Mouse (Mus musculus) splenic B cell, adult 2 months (primary cell): Measurements from ENCODE around the gene Rbpms2.
"Not testable (repeated sequence)": the region's sequence is repeated elsewhere in the genome, so short reads cannot be mapped to it uniquely, and the experiment has no call there.

Source experiments
- DNase-seq: peaks from one replicate; pipeline ENCODE4 v3.0.0-alpha.2; 2011; ENCODE audit warnings: low read depth, low spot score
- H3K27me3 ChIP-seq: 2 replicates; pipeline ENCODE4 v1.6.1; 2012; ENCODE audit warnings: mild to moderate bottlenecking, low read length, moderate library complexity, mixed read lengths; ENCODE audit not compliant: control insufficient read depth, poor library complexity, insufficient read depth, severe bottlenecking
- H3K36me3 ChIP-seq: 2 replicates; pipeline ENCODE4 v1.6.1; 2012; ENCODE audit warnings: mild to moderate bottlenecking, low read length, moderate library complexity, mixed read lengths; ENCODE audit not compliant: control insufficient read depth, poor library complexity, insufficient read depth, severe bottlenecking

Rbpms2 gene

GRCm38 (mm10) chr9:65636926-65637325 lies 7.5 kb downstream of the Rbpms2 start:
- Histone ChIP-seq H3K27me3 (peaks cover 3% of the 10 kb centered on the region; the same call in 1 of the 2 replicates), H3K36me3 (no peaks in the 10 kb centered on the region)
- no peak for DNase-seq

- DNase-seq, result no peak
- Histone ChIP-seq H3K27me3 (no peaks in the 10 kb centered on the region), H3K36me3 (no peaks in the 10 kb centered on the region)
Measured at GRCm38 (mm10) chr9:65639065-65639464, 9.6 kb downstream of the Rbpms2 start.

GRCm38 (mm10) chr9:65640838-65641410 lies 11.5 kb downstream of the Rbpms2 start:
- no peak for DNase-seq
- no peaks in the 10 kb centered on the region for H3K36me3 ChIP-seq
- H3K27me3 ChIP-seq, result no peaks in the 10 kb centered on the region

DNA sequence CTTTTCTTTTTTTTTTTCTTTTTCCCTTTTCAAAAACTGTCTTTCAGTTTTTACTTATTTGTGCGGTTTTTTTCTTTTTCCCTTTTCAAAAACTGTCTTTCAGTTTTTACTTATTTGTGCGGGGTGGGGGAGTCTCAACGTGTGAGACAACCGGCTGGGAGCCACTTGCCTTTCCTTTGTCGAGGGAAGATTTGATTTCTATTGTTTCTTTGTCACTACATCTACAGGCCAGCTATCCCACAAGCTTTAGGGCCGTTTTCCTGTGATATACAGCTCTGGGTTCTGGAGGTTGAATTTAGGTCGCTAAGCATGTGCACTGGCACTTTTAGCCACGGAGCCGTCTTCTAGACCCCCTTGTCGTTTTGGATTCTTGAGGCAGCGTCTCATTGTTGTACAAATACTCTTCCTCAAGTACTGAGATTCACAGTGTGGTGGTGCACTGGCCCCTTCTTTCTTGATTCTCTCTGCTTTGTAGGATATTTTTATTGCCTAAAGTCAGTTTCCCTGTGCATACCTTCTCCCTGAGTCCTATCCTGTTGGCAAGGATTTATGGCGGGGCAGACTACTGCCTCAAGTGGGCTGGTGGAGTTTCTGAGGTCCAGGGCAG lies 12.1 kb downstream of the Rbpms2 start:
- no peak for DNase-seq
- no peaks in the 10 kb centered on the region for H3K36me3 ChIP-seq

GRCm38 (mm10) chr9:65642546-65642945 lies 13.1 kb downstream of the Rbpms2 start:
- no peaks in the 10 kb centered on the region for H3K27me3 ChIP-seq
- no peak for DNase-seq
- H3K36me3 ChIP-seq, result no peaks in the 10 kb centered on the region

More for the DNA sequence above, 12.1 kb downstream of the Rbpms2 start:
- no peaks in the 10 kb centered on the region for H3K27me3 ChIP-seq

DNA sequence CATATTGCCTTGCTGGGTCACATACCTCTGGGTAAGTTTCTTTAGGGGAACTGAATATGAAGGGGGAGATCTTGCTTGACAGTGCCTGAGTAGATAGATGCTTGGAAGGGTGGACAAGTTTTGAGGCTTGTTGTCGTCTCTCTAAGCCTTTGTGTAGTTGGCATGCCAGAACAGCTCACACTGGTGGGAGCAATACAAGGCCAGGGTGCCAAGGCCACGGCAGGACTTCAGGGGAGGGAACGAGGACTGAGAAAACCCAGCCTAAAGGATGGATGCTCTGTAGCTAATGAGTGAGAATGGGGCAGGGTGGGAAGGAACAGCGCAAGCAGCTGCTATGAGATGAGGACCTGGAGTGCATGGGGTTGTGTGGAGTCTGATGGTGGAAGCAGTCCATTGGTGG lies 15.5 kb downstream of the Rbpms2 start:
- Histone ChIP-seq H3K36me3 (no peaks in the 10 kb centered on the region), H3K27me3 (no peaks in the 10 kb centered on the region)
- no peak for DNase-seq

DNA sequence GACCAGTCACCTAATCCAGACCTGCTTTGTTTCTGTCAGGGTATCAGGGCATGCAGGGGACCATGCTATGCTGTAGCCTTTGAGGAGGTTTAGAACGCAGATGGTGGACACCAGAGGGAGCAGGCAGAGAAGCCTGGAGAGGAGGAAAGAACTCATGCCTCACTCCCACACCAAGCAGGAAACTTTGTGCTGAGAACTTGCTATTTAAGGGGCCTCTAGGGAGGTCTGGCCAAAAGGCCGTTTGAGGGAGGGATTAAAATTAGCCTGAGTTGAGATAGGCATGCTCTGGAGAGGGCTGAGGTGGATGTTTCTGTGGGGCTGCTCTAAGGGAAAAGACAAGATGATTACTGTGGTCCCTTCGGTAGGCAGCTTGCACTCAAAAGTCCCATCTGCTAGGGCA lies 16.5 kb downstream of the Rbpms2 start:
- no peaks in the 10 kb centered on the region for H3K27me3 ChIP-seq
- DNase-seq, result no peak
- H3K36me3 ChIP-seq, result no peaks in the 10 kb centered on the region

DNA sequence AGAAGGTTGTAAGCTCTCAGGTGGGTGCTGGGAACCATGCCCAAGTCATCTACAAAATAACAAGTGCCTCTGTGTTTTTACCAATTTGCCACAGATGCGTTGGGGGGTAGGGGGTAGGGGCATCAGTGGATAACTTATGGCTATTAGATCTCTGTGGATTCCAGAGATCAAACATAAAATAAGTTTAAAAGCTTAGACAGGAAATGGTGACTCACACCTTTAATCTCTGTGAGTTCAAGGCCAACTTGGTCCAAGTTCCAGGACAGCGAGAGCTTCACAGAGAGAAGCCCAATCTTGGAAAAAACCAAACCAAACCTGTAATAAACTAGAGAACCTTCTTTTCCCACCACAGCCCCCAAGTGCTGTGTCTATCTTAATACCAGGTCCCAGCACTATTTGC lies 17.3 kb downstream of the Rbpms2 start:
- DNase-seq, result no peak
- Histone ChIP-seq H3K27me3 (no peaks in the 10 kb centered on the region), H3K36me3 (no peaks in the 10 kb centered on the region)

DNA sequence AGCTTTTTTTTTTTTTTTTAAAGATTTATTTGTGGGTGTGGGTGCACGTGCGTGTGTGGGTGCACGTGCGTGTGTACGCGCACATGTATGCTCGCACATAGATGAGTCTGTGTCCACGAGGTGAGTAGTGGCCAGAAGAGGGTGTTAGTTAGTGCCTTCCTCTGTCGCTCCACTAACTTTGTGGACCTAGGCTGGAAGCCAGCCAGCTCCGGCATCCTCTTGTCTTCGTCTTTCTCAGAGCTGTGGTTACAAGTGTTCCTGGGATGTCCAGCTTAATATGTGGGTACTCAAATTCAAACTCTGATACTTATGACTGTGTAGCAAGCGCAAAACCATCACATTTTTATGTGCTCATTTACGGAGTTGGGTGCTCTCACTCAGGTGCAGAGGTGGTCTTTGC lies 19.3 kb downstream of the Rbpms2 start:
- Histone ChIP-seq H3K36me3 (no peaks in the 10 kb centered on the region), H3K27me3 (no peaks in the 10 kb centered on the region)
- DNase-seq, result no peak

GRCm38 (mm10) chr9:65649997-65650396 lies 20.5 kb downstream of the Rbpms2 start:
- DNase-seq, result no peak
- Histone ChIP-seq H3K36me3 (no peaks in the 10 kb centered on the region), H3K27me3 (no peaks in the 10 kb centered on the region)

GRCm38 (mm10) chr9:65651957-65652356 lies 22.5 kb downstream of the Rbpms2 start:
- DNase-seq, result not testable (repeated sequence)

GRCm38 (mm10) chr9:65653741-65654140 lies 24.3 kb downstream of the Rbpms2 start:
- no peaks in the 10 kb centered on the region for H3K27me3 ChIP-seq
- DNase-seq, result no peak
- no peaks in the 10 kb centered on the region for H3K36me3 ChIP-seq

More at GRCm38 (mm10) chr9:65651957-65652356, 22.5 kb downstream of the Rbpms2 start:
- not testable (repeated sequence) for H3K27me3 ChIP-seq, H3K36me3 ChIP-seq

DNA sequence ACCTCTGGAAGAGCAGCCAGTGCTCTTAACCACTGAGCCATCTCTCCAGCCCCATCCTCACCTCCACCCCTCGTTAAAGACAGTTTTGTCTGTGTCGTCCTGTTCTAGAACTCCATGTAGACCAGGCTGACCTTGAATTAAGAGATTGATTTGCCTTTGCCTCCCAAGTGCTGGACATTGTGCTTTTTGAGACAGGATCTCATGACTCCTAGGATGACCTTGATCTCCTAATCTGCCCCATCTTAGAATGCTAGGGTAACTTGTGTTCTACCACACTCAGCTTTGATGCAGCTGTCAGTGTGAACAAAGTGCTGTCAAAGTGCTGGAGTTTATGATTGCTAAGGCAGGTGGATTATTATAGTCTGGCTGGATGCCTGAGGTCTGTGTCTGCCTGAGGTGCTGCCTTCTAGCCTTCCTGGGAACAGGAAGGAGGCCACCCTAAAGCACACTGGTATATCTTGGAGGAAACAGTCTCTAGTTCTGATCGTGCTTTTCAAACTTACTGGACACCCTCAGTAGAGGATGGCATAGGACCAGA lies 25.3 kb downstream of the Rbpms2 start:
- H3K27me3 ChIP-seq, result no peaks in the 10 kb centered on the region
- H3K36me3 ChIP-seq, result no peaks in the 10 kb centered on the region
- DNase-seq, result no peak

GRCm38 (mm10) chr9:65655540-65655939 lies 26.1 kb downstream of the Rbpms2 start:
- peak; percentile 35 for DNase-seq
- H3K36me3 ChIP-seq, result no peaks in the 10 kb centered on the region
- no peaks in the 10 kb centered on the region for H3K27me3 ChIP-seq

- no peaks in the 10 kb centered on the region for H3K36me3 ChIP-seq
- DNase-seq, result no peak
- no peaks in the 10 kb centered on the region for H3K27me3 ChIP-seq
Measured at GRCm38 (mm10) chr9:65657218-65657617, 27.8 kb downstream of the Rbpms2 start.
